Mouse (Mus musculus): Measurements from ENCODE around the gene Pxn. TPM values are rescaled to one million over a fixed set of nuclear protein-coding genes. Genes with fewer than 3 reads are reported as not detected.

Pxn gene
- polyA plus RNA-seq, 1 experiment from 2014 or later, result 52.6 TPM

- no peak for ATAC-seq (ENCODE audit: insufficient number of reproducible peaks, low FRiP score, low TSS enrichment, low read depth)
- Histone ChIP-seq H3K4me3 (no peak overlapping the region), H3K4me1 (peaks cover 76% of the 10 kb centered on the region), H3K4me2 (no peak overlapping the region), H3K27me3 (no peaks in the 10 kb centered on the region), H3K9me3 (no peaks in the 10 kb centered on the region), H3K9ac (no peak overlapping the region), H3K27ac (0 out of 2 replicates have a peak overlapping the region, but pooled peaks have one; percentile 8), H3K36me3 (no peaks in the 10 kb centered on the region)
- WGBS, result 44% methylated on average over 7 of the region's 7 CpGs
Measured at GRCm38 (mm10) chr5:115535635-115536034, 29.2 kb downstream of the Pxn start.

GRCm38 (mm10) chr5:115538017-115538692, 31.7 kb downstream of the Pxn start:
- Histone ChIP-seq H3K27ac (peak overlapping the region; percentile 73), H3K4me2 (no peak overlapping the region; the same call in 1 of the 2 replicates), H3K4me3 (no peak overlapping the region), H3K36me3 (no peaks in the 10 kb centered on the region), H3K4me1 (peaks cover 64% of the 10 kb centered on the region), H3K9ac (no peak overlapping the region), H3K27me3 (no peaks in the 10 kb centered on the region), H3K9me3 (no peaks in the 10 kb centered on the region)
- no peak for ATAC-seq (ENCODE audit: insufficient number of reproducible peaks, low FRiP score, low TSS enrichment, low read depth)
- WGBS, result 53% methylated on average over 13 of the region's 13 CpGs

- H3K4me2 ChIP-seq, result no peak overlapping the region; the same call in 1 of the 2 replicates
- no peak overlapping the region for H3K9ac ChIP-seq
- no peaks in the 10 kb centered on the region for H3K36me3 ChIP-seq
- H3K27me3 ChIP-seq, result no peaks in the 10 kb centered on the region
- ATAC-seq (ENCODE audit: insufficient number of reproducible peaks, low FRiP score, low TSS enrichment, low read depth), result peak; percentile 75
- no peak overlapping the region for H3K4me3 ChIP-seq
- no peaks in the 10 kb centered on the region for H3K9me3 ChIP-seq
- peaks cover 64% of the 10 kb centered on the region for H3K4me1 ChIP-seq
- peak overlapping the region; percentile 73 for H3K27ac ChIP-seq
- 3% methylated on average over 12 of the region's 12 CpGs for WGBS
Measured at GRCm38 (mm10) chr5:115538693-115539043, 32.2 kb downstream of the Pxn start.

- peak overlapping the region; percentile 32; the same call in 1 of the 2 replicates for H3K4me2 ChIP-seq
- H3K9ac ChIP-seq, result peak overlapping the region; percentile 5; the same call in 1 of the 2 replicates
- peaks cover 34% of the 10 kb centered on the region for H3K36me3 ChIP-seq
- peak overlapping the region; percentile 79 for H3K27ac ChIP-seq
- H3K27me3 ChIP-seq, result no peaks in the 10 kb centered on the region
- no peak overlapping the region for H3K4me3 ChIP-seq
- peaks cover 68% of the 10 kb centered on the region for H3K4me1 ChIP-seq
- H3K9me3 ChIP-seq, result no peaks in the 10 kb centered on the region
- no peak for ATAC-seq (ENCODE audit: insufficient number of reproducible peaks, low FRiP score, low TSS enrichment, low read depth)
- 50% methylated on average over 19 of the region's 19 CpGs for WGBS
Measured at GRCm38 (mm10) chr5:115542635-115543384, 36.3 kb downstream of the Pxn start.

- WGBS, result 26% methylated on average over 17 of the region's 17 CpGs
- H3K27ac ChIP-seq, result peak overlapping the region; percentile 79
- ATAC-seq (ENCODE audit: insufficient number of reproducible peaks, low FRiP score, low TSS enrichment, low read depth), result peak; percentile 69
- no peaks in the 10 kb centered on the region for H3K27me3 ChIP-seq
- no peaks in the 10 kb centered on the region for H3K9me3 ChIP-seq
- no peak overlapping the region for H3K4me3 ChIP-seq
- H3K4me2 ChIP-seq, result peak overlapping the region; percentile 32
- no peak overlapping the region for H3K9ac ChIP-seq
- peaks cover 59% of the 10 kb centered on the region for H3K4me1 ChIP-seq
- peaks cover 43% of the 10 kb centered on the region for H3K36me3 ChIP-seq
Measured at GRCm38 (mm10) chr5:115543509-115544253, 37.2 kb downstream of the Pxn start.

GRCm38 (mm10) chr5:115544655-115545185, 38.2 kb downstream of the Pxn start:
- H3K4me1 ChIP-seq, result peaks cover 52% of the 10 kb centered on the region
- H3K27me3 ChIP-seq, result no peaks in the 10 kb centered on the region
- H3K9ac ChIP-seq, result 0 out of 2 replicates have a peak overlapping the region, but pooled peaks have one; percentile 7
- peak overlapping the region; percentile 79; the same call in 1 of the 2 replicates for H3K27ac ChIP-seq
- H3K4me2 ChIP-seq, result no peak overlapping the region
- H3K4me3 ChIP-seq, result no peak overlapping the region
- peaks cover 53% of the 10 kb centered on the region for H3K36me3 ChIP-seq
- WGBS, result 39% methylated on average over 18 of the region's 18 CpGs
- H3K9me3 ChIP-seq, result no peaks in the 10 kb centered on the region
- no peak for ATAC-seq (ENCODE audit: insufficient number of reproducible peaks, low FRiP score, low TSS enrichment, low read depth)

GRCm38 (mm10) chr5:115545636-115546035, 39.2 kb downstream of the Pxn start:
- no peak for ATAC-seq (ENCODE audit: insufficient number of reproducible peaks, low FRiP score, low TSS enrichment, low read depth)
- WGBS, result 81% methylated on average over 14 of the region's 14 CpGs
- H3K4me3 ChIP-seq, result no peak overlapping the region
- peaks cover 52% of the 10 kb centered on the region for H3K4me1 ChIP-seq
- H3K27ac ChIP-seq, result 0 out of 2 replicates have a peak overlapping the region, but pooled peaks have one; percentile 1
- H3K4me2 ChIP-seq, result no peak overlapping the region
- no peak overlapping the region; the same call in 1 of the 2 replicates for H3K9ac ChIP-seq
- H3K27me3 ChIP-seq, result no peaks in the 10 kb centered on the region
- H3K9me3 ChIP-seq, result no peaks in the 10 kb centered on the region
- peaks cover 63% of the 10 kb centered on the region for H3K36me3 ChIP-seq

- 87% methylated on average over 11 of the region's 11 CpGs for WGBS
- no peak overlapping the region for H3K4me3 ChIP-seq
- H3K9me3 ChIP-seq, result no peaks in the 10 kb centered on the region
- no peak overlapping the region for H3K9ac ChIP-seq
- H3K36me3 ChIP-seq, result peaks cover 70% of the 10 kb centered on the region
- no peak overlapping the region; the same call in 1 of the 2 replicates for H3K27ac ChIP-seq
- peaks cover 52% of the 10 kb centered on the region for H3K4me1 ChIP-seq
- no peak for ATAC-seq (ENCODE audit: insufficient number of reproducible peaks, low FRiP score, low TSS enrichment, low read depth)
- no peak overlapping the region for H3K4me2 ChIP-seq
- H3K27me3 ChIP-seq, result no peaks in the 10 kb centered on the region
Measured at GRCm38 (mm10) chr5:115546536-115546935, 40.1 kb downstream of the Pxn start.

- 64% methylated on average over 6 of the region's 6 CpGs for WGBS
- H3K4me1 ChIP-seq, result peaks cover 51% of the 10 kb centered on the region
- peak overlapping the region; percentile 34 for H3K27ac ChIP-seq
- no peak overlapping the region for H3K4me3 ChIP-seq
- H3K9ac ChIP-seq, result no peak overlapping the region
- H3K36me3 ChIP-seq, result peaks cover 75% of the 10 kb centered on the region
- no peak overlapping the region for H3K4me2 ChIP-seq
- no peak for ATAC-seq (ENCODE audit: insufficient number of reproducible peaks, low FRiP score, low TSS enrichment, low read depth)
- H3K27me3 ChIP-seq, result no peaks in the 10 kb centered on the region
- no peaks in the 10 kb centered on the region for H3K9me3 ChIP-seq
Measured at GRCm38 (mm10) chr5:115547014-115547413, 40.5 kb downstream of the Pxn start.

GRCm38 (mm10) chr5:115547421-115547820, 40.9 kb downstream of the Pxn start:
- WGBS, result 67% methylated on average over 7 of the region's 7 CpGs
- Histone ChIP-seq H3K4me3 (no peak overlapping the region), H3K36me3 (peaks cover 79% of the 10 kb centered on the region), H3K9me3 (no peaks in the 10 kb centered on the region), H3K9ac (no peak overlapping the region), H3K4me2 (no peak overlapping the region), H3K27ac (peak overlapping the region; percentile 34), H3K27me3 (no peaks in the 10 kb centered on the region), H3K4me1 (peaks cover 47% of the 10 kb centered on the region)
- ATAC-seq (ENCODE audit: insufficient number of reproducible peaks, low FRiP score, low TSS enrichment, low read depth), result no peak

GRCm38 (mm10) chr5:115548501-115549285, 42.2 kb downstream of the Pxn start:
- H3K36me3 ChIP-seq, result peaks cover 92% of the 10 kb centered on the region
- H3K4me3 ChIP-seq, result no peak overlapping the region
- H3K27ac ChIP-seq, result no peak overlapping the region
- no peak for ATAC-seq (ENCODE audit: insufficient number of reproducible peaks, low FRiP score, low TSS enrichment, low read depth)
- no peaks in the 10 kb centered on the region for H3K27me3 ChIP-seq
- H3K4me2 ChIP-seq, result no peak overlapping the region
- H3K4me1 ChIP-seq, result peaks cover 34% of the 10 kb centered on the region
- H3K9ac ChIP-seq, result no peak overlapping the region
- H3K9me3 ChIP-seq, result no peaks in the 10 kb centered on the region
- WGBS, result 88% methylated on average over 18 of the region's 18 CpGs
